Mouse (Mus musculus) right cerebral cortex, postnatal 25 days (tissue): Measurements from ENCODE around the gene Tmem11.
"Not testable (repeated sequence)": the region's sequence is repeated elsewhere in the genome, so short reads cannot be mapped to it uniquely, and the experiment has no call there.

Experiments
- DNase-seq: peaks from one replicate; pipeline ENCODE4 v3.0.0; 2022

The Tmem11 gene

DNA sequence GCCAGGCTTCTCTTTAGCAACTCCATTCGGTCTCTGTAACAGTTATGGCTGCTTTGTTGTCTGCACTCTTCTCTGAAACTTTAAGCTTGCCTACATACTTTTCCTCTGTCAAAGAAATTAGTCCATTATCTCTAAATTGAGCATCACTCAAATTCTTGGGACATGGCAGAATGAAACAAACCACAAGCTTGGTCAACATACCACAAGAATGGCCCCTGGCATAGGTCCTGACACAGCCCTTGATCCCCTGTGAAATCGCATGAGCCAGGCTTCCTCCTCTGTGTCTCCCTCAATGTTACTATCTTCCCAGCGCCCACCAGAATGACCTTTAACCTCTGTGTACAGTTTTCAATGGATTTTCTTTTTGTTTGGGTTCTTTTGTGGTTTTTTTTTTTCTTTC, 3.3 kb upstream of the Tmem11 start:
- no peak for DNase-seq

DNA sequence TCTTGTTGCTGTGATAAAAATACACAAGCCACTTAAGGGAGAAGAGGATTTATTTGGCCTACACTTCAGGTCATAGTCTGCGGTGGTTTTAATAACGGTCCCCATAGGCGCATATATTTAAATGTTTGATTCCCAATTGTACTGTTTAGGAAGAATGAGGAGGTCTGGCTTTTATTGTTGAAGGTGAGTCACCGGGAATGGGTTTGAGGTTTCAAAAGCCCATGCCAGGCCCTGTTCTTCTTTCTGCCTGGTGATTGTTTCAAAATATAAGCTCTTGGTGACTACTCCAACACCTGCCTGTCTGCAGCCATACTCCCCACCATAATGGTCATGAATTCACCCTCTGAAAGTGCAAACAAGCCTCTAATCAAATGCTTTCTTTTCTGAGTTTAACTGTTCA, 1.5 kb upstream of the Tmem11 start:
- DNase-seq = no peak

DNA sequence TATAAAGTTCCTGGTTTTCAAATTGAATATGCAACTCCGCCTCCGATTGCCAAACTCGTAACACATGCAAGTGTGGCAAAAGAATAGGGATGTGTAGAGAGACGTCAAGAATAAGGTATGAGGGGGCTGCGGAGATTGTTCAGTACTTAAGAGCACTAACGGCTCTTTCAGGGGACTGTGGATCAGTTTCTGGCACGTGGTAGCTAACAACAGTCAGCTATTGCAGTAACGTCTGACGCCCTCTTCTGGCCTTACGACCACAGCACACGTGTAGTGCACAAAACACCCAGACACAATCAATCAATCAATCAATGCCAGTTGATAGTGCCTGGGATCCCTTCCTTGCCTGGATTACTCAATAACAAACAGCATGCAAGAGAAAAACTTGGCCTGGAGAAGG, 351 bp upstream of the Tmem11 start:
- DNase-seq = peak; percentile 22

DNA sequence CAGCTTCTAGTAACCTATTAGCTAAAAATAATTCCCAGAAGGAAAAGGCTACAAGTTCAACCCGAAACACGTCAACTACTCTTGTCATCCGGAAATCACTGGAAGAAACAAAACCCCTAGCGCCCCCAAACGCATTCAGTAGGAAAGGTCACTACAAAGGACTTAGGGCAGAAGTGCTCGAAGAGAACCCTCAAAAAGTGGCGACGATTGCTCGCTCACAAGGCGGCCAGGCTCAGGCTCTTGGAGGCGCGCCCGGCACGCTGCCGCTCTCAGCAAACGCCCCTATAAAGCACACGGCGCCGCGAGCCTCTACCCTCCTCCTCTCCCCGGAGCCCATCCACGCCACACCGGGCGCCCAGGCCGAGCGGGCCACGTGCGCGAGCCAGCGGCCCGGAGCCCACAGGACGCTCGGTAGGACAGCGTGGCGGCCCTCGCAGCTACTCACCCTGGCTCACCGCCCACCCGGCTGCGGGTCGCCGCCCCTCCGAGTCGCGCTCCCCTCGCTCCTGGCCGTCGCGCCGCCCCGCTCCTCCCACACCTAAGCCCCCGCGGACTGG, 938 bp downstream of the Tmem11 start:
- DNase-seq = no peak

DNA sequence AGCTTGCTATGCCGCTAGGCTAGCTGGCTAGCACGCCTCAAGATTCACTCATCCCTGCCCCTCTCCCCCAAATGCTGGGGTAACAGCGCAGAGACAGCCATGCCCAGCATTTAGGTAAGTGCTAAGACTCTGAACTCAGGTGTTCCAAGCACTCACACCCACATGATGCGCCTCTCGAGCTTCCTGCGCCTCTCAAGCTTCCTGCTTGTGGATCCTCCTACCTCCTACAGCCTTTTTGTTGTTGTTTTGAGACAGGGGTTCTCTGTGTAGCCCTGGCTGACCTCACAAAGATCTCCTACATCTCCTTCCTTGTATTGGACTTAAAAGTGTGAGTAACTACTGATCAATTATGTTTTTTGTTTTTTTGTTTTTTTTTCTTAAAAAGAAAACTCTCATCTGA, 6.0 kb downstream of the Tmem11 start:
- DNase-seq = no peak

DNA sequence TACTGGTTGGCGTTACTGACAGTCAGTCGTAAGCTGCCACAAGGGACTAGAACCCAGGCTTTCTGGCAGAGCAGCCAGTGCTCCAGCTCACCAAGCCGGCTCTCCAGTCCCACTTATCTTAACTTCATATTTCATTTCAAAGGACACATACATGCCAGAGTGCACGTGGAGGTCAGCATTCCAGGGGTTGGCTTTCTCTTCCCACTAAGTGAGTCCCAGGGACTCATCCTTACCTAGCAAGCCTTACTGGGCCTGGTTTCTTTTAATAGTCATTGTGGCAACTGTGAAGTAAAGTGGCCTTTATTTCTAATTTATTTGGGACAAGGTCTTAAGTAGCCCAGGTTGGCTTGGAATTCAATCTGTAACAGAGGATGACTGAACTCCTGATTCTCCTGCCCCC, 7.7 kb downstream of the Tmem11 start:
- DNase-seq = no peak

- not testable (repeated sequence) for DNase-seq
Observed at GRCm38 (mm10) chr11:60869471-60869870, 9.6 kb downstream of the Tmem11 start.

- DNase-seq = no peak
Observed at GRCm38 (mm10) chr11:60867904-60868303, 11.2 kb downstream of the Tmem11 start.

DNA sequence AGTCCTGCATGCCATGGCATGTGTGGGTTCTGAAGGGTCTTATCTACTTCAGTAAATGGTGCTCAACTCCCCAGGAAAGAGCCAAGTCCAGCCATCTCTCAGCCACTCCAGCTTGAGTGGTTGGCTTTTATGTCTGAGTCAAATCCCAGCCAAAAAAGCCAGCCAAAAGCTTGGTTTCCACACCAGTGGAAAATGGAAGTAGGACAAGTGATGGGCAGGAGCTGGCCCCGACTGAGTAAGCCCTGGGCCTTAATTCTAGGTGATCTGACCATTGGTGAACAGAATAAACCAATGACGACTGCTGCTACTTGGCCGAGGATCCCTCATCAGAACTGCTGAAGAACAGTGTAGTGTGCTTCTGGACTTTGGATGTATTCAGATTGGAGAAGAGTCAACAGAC, 11.6 kb downstream of the Tmem11 start:
- DNase-seq = no peak

GRCm38 (mm10) chr11:60866021-60866420, 13.1 kb downstream of the Tmem11 start:
- no peak for DNase-seq

DNA sequence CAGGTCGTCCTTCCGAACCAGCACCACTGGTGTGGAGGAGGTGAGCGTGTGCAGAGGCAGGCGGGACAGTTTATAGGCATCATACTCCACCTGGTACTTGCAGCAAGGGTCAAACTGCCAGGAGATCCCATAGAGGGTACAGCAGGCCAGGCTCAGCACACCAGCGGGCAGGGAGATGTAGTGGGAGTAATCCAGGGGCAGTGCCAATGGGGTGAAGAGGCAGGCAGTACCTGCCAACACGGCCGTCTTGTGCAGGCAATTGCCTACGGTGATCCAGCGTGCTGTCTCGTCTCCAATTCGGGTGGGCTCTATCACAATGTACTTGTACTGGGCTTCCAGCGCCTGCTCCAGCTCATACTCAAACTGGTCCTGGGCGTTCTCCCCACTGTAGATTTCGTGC, 14.2 kb downstream of the Tmem11 start:
- DNase-seq = no peak

- DNase-seq = no peak
Observed at GRCm38 (mm10) chr11:60864166-60864565, 14.9 kb downstream of the Tmem11 start.

DNA sequence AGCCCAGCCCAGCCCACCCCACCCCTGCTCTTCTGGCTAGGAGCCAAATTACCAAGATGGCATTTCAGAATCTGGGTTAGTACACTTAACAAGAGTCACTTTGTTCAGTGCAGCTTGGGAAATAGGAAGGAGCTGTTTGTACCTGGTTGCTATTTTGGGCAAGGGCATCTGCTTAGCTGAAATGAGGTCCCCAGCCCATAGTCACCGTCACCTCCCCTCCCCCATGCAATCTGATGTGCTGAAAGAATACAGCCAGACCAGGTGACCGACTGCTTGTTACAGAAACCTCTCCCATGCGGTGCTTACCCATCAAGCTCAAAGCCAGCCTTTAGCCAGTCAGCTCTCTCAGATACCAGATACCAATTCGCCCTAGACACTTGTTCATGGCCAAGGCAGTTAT, 15.9 kb downstream of the Tmem11 start:
- DNase-seq = no peak

DNA sequence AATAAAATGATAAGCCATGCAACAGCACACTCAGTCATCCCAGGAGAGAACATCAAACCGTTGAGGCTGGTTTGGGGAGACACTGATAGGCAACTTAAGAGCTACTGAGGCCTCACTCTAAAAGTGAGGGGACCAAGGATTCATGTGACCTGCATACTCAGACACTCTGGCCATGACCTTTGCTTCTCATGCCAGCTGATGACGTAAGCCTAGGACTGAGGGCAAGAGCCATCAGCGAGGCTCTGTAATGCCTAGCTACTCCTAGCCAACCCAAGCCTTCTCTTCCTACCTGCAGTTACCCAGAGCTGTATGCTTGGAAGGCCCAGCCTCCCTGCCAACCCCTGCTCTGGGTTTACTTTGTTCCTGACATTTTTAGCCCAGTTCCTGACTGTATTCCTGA, 17.1 kb downstream of the Tmem11 start:
- no peak for DNase-seq

DNA sequence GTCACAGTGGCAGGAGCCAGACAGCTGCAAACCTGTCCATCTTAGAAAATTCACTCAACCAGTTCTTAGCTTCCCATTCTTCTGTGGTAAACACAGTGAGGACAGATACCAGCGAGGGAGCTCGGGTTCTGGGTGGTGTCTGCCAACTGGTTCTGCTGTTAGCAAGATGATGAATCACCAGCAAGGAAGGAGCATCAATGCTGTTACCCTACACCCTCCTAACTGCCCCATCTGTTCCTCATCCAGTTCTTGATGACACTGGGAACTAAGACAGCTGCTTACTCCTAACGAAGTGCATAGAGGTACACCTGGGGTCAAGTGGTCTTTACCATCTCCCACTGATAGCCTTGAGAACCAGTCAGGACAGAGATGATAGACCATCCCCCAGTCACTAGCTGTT, 22.5 kb downstream of the Tmem11 start:
- DNase-seq = no peak

DNA sequence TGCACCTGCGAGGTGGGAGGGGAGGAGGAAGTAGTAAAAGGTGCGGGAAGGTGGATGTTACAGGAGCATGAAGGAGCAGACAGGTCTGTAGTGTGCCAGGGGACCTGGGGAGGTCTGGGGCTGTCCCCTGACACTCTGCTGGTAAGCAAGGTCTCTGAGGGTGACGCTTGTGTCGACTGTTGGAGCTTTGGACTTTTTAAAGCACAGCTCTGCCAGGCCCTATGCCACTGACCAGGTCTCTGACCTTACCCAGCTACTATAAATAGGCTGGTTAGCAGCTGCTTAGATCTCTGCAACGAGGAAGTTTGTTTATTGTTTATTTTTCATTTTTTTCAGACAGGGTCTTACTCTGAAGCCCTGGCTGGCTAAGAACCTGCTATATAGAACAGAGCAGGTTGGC, 33.7 kb downstream of the Tmem11 start:
- no peak for DNase-seq

- no peak for DNase-seq
Observed at GRCm38 (mm10) chr11:60843412-60843811, 35.7 kb downstream of the Tmem11 start.

- no peak for DNase-seq
Observed at GRCm38 (mm10) chr11:60841467-60842200, 37.4 kb downstream of the Tmem11 start.

GRCm38 (mm10) chr11:60837644-60838406, 41.2 kb downstream of the Tmem11 start:
- no peak for DNase-seq

- DNase-seq = no peak
Observed at GRCm38 (mm10) chr11:60836897-60837296, 42.2 kb downstream of the Tmem11 start.

DNA sequence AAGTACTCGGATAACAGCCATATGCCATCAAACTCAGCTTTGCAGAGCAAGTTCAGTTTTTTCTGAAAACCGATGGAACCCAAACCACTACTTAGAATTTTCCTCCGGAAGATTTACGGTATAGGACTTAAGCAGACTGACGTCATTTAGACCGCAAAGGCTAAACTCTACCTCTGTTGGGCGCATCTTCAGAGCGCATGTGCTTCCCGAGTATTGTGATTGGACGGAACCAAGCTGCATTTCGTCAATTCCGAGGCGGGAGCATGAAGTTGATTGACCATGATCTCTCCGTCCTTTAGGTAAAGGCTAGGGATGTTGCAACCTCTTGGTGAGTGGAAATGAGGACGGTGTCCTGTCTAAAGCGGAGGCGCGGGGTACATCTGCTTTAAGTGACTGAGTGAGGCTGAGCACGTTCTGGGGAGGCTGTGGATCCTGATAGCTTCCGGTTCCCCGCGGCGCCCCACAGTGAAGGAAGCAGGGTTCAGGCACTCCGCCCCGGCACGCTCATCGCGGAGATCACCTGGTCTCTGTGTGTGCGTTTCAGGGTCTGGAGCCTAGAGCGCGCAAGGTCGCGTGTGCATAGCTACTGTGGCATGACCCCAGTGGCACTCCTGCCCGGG, 48.5 kb downstream of the Tmem11 start, which contains the start of gene Dhrs7b:
TSS of gene Dhrs7b (plus strand) at position 199 of the 620 bp plus-strand sequence.
- DNase-seq = peak; percentile 88

GRCm38 (mm10) chr11:60828903-60829302, 50.2 kb downstream of the Tmem11 start:
- DNase-seq = no peak

- DNase-seq = no peak
Observed at GRCm38 (mm10) chr11:60827241-60827945, 51.7 kb downstream of the Tmem11 start.
